Mouse (Mus musculus) C2C12 (cell line): Measurements from ENCODE around the gene Hspa1a.

Source experiments
- CTCF ChIP-seq: IDR thresholded peaks from one replicate; pipeline ENCODE4 v1.5.1; 2011; ENCODE audit not compliant: control insufficient read depth, insufficient read depth, insufficient read length
- MAX ChIP-seq: IDR thresholded peaks from one replicate; pipeline ENCODE4 v1.6.1; 2011; ENCODE audit warnings: mild to moderate bottlenecking, control low read depth
- MYOD1 ChIP-seq: IDR thresholded peaks from one replicate; pipeline ENCODE4 v1.6.1; 2011; ENCODE audit warnings: low read depth; ENCODE audit not compliant: control insufficient read depth, insufficient read length
- MYOG ChIP-seq: IDR thresholded peaks from one replicate; pipeline ENCODE4 v1.6.1; 2011; ENCODE audit not compliant: control insufficient read depth, insufficient read length; ENCODE audit errors: extremely low read depth
- USF1 ChIP-seq: IDR thresholded peaks from one replicate; pipeline ENCODE4 v1.6.1; 2011; ENCODE audit warnings: low read depth, mild to moderate bottlenecking, control low read depth, moderate library complexity

DNA sequence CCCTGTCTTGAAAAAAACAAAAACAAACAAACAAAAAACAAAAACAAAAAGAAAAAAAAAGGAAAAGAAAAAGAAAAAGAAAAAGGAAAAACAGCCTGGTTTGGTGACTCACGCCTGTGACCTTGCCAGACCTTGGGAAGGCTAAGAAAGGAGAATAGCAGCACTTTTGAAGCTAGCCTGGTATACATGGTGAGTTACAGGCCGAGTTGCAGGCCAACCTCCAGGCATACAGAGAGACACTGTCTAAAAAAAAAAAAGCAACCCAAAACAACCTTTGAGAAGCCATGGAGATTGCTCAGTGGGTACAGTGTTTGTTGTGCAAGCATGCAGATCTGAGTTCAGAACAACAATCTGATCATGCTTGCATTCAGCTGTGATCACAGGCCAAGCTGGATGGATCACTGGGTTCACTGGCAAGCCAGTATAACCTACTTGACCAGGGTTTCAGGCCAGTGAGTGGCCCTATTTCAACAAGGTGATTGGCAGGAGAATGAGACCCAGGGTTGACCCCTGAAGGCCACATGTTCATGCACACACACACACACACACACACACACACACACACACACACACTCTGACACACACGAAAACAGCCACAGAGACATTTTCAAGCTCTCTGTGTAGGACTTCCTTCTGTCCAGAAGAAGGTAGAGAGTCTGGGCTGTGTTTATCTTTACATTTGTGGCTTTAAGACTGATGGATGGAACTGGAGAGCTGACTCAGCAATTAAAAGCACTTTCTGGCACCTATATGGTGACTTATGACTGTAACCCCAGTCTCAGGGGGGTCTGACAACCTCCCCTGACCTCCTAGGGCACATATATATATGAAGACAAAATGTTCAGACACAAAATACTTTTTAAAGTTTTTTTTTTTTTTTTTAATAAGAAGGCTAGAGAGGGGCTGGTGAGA is 3.9 kb upstream of the Hspa1a start:
- TF ChIP-seq MYOG (no peak), CTCF (no peak), MAX (no peak), USF1 (no peak), MYOD1 (no peak)
